ENCODE assay signal across 22 mouse cellular contexts in genomic region chr6:71746846-71747245, GRCm38 (mm10). TPM values are rescaled to one million over a fixed set of nuclear protein-coding genes. Genes with fewer than 3 reads are reported as not detected.
DNase-seq lines count a peak whose midpoint lies in the region; ATAC-seq lines count a peak whose summit lies in the region.
"Had no signal": no experiment of that assay in that cellular context is flagged by ENCODE, and none has a peak within 500 bp of the region (broad histone marks: within the 10 kb centered on the region; RNA-seq: fewer than 3 reads in every experiment).

No protein-coding gene starts in this region.

- no peak overlapping the region for H3K27ac ChIP-seq in midbrain, embryonic 13.5 days
- no peak overlapping the region for H3K27ac ChIP-seq in midbrain, embryonic 10.5 days (replicated peaks)
- H3K27ac ChIP-seq in liver, embryonic 12.5 days: no peak overlapping the region
- H3K27ac ChIP-seq: embryonic facial prominence, embryonic 12.5 days; heart, embryonic 13.5 days; hindbrain, postnatal 0 days had no signal

- intact Hi-C loops in heart, postnatal 14 days (cut with DNase I): no loop called here

- WGBS in midbrain, embryonic 13.5 days: 82% methylated on average over 8 of the region's 8 CpGs
- 88% methylated on average over 8 of the region's 8 CpGs for WGBS in midbrain, embryonic 10.5 days
- WGBS in liver, embryonic 12.5 days (ENCODE audit: insufficient replicate concordance): 51% methylated on average over 8 of the region's 8 CpGs

- no peak overlapping the region for H3K4me3 ChIP-seq in midbrain, embryonic 13.5 days (replicated peaks)
- H3K4me3 ChIP-seq in midbrain, embryonic 10.5 days: no peak overlapping the region
- no peak overlapping the region for H3K4me3 ChIP-seq in liver, embryonic 12.5 days
- H3K4me3 ChIP-seq: embryonic facial prominence, embryonic 12.5 days; erythroblast, embryonic 14.5 days; heart, embryonic 13.5 days had no signal

- H3K4me1 ChIP-seq in midbrain, embryonic 13.5 days (replicated peaks): peaks cover 11% of the 10 kb centered on the region
- H3K4me1 ChIP-seq in midbrain, embryonic 10.5 days: peaks cover 18% of the 10 kb centered on the region
- H3K4me1 ChIP-seq in liver, embryonic 12.5 days: peaks cover 10% of the 10 kb centered on the region
- H3K4me1 ChIP-seq: embryonic facial prominence, embryonic 12.5 days had no signal

- H3K9ac ChIP-seq in midbrain, embryonic 13.5 days (replicated peaks): no peak overlapping the region
- no peak overlapping the region for H3K9ac ChIP-seq in liver, embryonic 12.5 days
- H3K9ac ChIP-seq: embryonic facial prominence, embryonic 12.5 days; heart, embryonic 13.5 days had no signal

- no peaks in the 10 kb centered on the region for H3K9me3 ChIP-seq in midbrain, embryonic 13.5 days
- no peaks in the 10 kb centered on the region for H3K9me3 ChIP-seq in midbrain, embryonic 10.5 days (replicated peaks)
- no peaks in the 10 kb centered on the region for H3K9me3 ChIP-seq in liver, embryonic 12.5 days (replicated peaks)
- H3K9me3 ChIP-seq: embryonic facial prominence, embryonic 12.5 days; heart, embryonic 13.5 days had no signal

- no peak for DNase-seq in frontal cortex, postnatal 10 days (ENCODE audit: low spot score in 2 of 2)
- DNase-seq in midbrain, embryonic 10.5 days (ENCODE audit: low spot score): no peak
- DNase-seq in naive thymus-derived CD4-positive, alpha-beta T cell, adult 2 months (ENCODE audit: low read depth): peak; percentile 75
- DNase-seq in right cerebral cortex, adult 2 months (ENCODE audit: low spot score in 2 of 2): no peak
- DNase-seq in heart, postnatal 14 days: no peak
- DNase-seq: adrenal gland, postnatal 10 days; cerebellum, adult 9-11 months; heart, adult 11 months; kidney, adult 18-20 months; kidney, postnatal 10 days; lung, adult 18-20 months; lung, postnatal 36 days; retina, postnatal 1 day had no signal

- H3K4me2 ChIP-seq in midbrain, embryonic 13.5 days (replicated peaks): no peak overlapping the region
- no peak overlapping the region for H3K4me2 ChIP-seq in liver, embryonic 12.5 days
- H3K4me2 ChIP-seq: embryonic facial prominence, embryonic 12.5 days; heart, embryonic 13.5 days had no signal

- peak; percentile 39 for ATAC-seq in frontal cortex, adult (ENCODE audit: low TSS enrichment)
- 0 out of 2 replicates have a peak, but pooled peaks have one; percentile 14 for ATAC-seq in midbrain, embryonic 13.5 days
- ATAC-seq in liver, embryonic 12.5 days: no peak
- ATAC-seq: forebrain, embryonic 14.5 days; hindbrain, postnatal 0 days had no signal

- no peaks in the 10 kb centered on the region for H3K36me3 ChIP-seq in midbrain, embryonic 13.5 days
- H3K36me3 ChIP-seq in midbrain, embryonic 10.5 days: no peaks in the 10 kb centered on the region
- H3K36me3 ChIP-seq in liver, embryonic 12.5 days: no peaks in the 10 kb centered on the region
- H3K36me3 ChIP-seq: embryonic facial prominence, embryonic 12.5 days; heart, embryonic 13.5 days had no signal

- H3K27me3 ChIP-seq in midbrain, embryonic 13.5 days: no peaks in the 10 kb centered on the region
- no peaks in the 10 kb centered on the region for H3K27me3 ChIP-seq in midbrain, embryonic 10.5 days (ENCODE audit: low read depth, poor library complexity, severe bottlenecking)
- no peaks in the 10 kb centered on the region for H3K27me3 ChIP-seq in liver, embryonic 12.5 days (replicated peaks)
- H3K27me3 ChIP-seq: embryonic facial prominence, embryonic 12.5 days; heart, embryonic 13.5 days had no signal

RNA-seq across cellular contexts. Expression of gene Reep1, which starts 39.5 kb away (rescaled TPM):
- polyA plus RNA-seq in midbrain, embryonic 13.5 days (2015; fragmentation: Nextera tagmentation; extraction: Ambion mirVana): 197 and 202 TPM in 2 replicates
- polyA plus RNA-seq in midbrain, embryonic 10.5 days (2016; fragmentation: Nextera tagmentation; extraction: Ambion mirVana): 33.3 and 53.5 TPM in 2 replicates
- 5.6 and 5.9 TPM in 2 replicates for polyA plus RNA-seq in liver, embryonic 12.5 days (2016; fragmentation: Nextera tagmentation; extraction: Ambion mirVana)
- total RNA-seq in heart, postnatal 14 days (2021): 10 to 100 TPM; 17.3 to 18.4 TPM
- total RNA-seq: hematopoietic stem cell, adult 5-6 weeks had no signal
- polyA plus RNA-seq: erythroblast, embryonic 14.5 days had no signal
